Mouse (Mus musculus) kidney, embryonic 14.5 days (tissue): ENCODE measurements around the gene Apbb2. TPM values are rescaled to one million over a fixed set of nuclear protein-coding genes. Genes with fewer than 3 reads are reported as not detected.

ENCODE experiments used
- ATAC-seq: fragments of 200-750 bp; cut with Nextera tagmentation; 2 replicates; pipeline ENCODE4 v1.8.0; 2017; ENCODE audit warnings: moderate number of reproducible peaks, mild to moderate bottlenecking, moderate TSS enrichment, moderate library complexity; ENCODE audit not compliant: low FRiP score, low TSS enrichment
- H3K27ac ChIP-seq: fragments of 300-500 bp; sonication (generic); 2 replicates; pipeline ENCODE4 v1.5.1; 2014; ENCODE audit warnings: low read depth, mild to moderate bottlenecking, low read length, moderate library complexity, mixed read lengths
- H3K27me3 ChIP-seq: fragments of 300-500 bp; sonication (generic); 2 replicates; pipeline ENCODE4 v1.6.1; 2014; ENCODE audit warnings: mild to moderate bottlenecking, low read length; ENCODE audit not compliant: control insufficient read depth, insufficient read depth
- H3K36me3 ChIP-seq: fragments of 300-500 bp; sonication (generic); 2 replicates; pipeline ENCODE4 v1.6.1; 2014; ENCODE audit warnings: low read length, mixed read lengths; ENCODE audit not compliant: control insufficient read depth, insufficient read depth
- H3K4me1 ChIP-seq: fragments of 300-500 bp; sonication (generic); 2 replicates; pipeline ENCODE4 v1.6.1; 2014; ENCODE audit warnings: low read length, mixed read lengths; ENCODE audit not compliant: control insufficient read depth, insufficient read depth
- H3K4me2 ChIP-seq: fragments of 300-500 bp; sonication (generic); replicated peaks from 2 replicates; pipeline ENCODE4 v1.6.1; 2014; ENCODE audit warnings: low read depth, mild to moderate bottlenecking, low read length
- H3K4me3 ChIP-seq: fragments of 300-500 bp; sonication (generic); 2 replicates; pipeline ENCODE4 v1.5.1; 2014; ENCODE audit warnings: mild to moderate bottlenecking, low read length
- H3K9ac ChIP-seq: fragments of 300-500 bp; sonication (generic); 2 replicates; pipeline ENCODE4 v1.6.1; 2014; ENCODE audit warnings: low read depth, mild to moderate bottlenecking, low read length, moderate library complexity
- H3K9me3 ChIP-seq: fragments of 300-500 bp; sonication (generic); 2 replicates; pipeline ENCODE4 v1.6.1; 2016; ENCODE audit warnings: low read length; ENCODE audit not compliant: control insufficient read depth
- WGBS: fragments of 180-500 bp; shearing (Covaris S2); extraction: QIAGEN DNeasy Blood & Tissue Kit; methylation state at CpG from one replicate; pipeline ENCODE4 v1.1.7; 2014; 5-methylcytosine and 5-hydroxymethylcytosine counted together
- polyA plus RNA-seq: library from polyadenylated mRNA; unstranded; fragments of >200 nt; fragmentation: Nextera tagmentation; extraction: Ambion mirVana; gene quantifications from 2 replicates; pipeline ENCODE4 v1.2.1, GENCODE M21; 2014

The Apbb2 gene
- polyA plus RNA-seq: 39.3 and 55.9 TPM in 2 replicates

DNA sequence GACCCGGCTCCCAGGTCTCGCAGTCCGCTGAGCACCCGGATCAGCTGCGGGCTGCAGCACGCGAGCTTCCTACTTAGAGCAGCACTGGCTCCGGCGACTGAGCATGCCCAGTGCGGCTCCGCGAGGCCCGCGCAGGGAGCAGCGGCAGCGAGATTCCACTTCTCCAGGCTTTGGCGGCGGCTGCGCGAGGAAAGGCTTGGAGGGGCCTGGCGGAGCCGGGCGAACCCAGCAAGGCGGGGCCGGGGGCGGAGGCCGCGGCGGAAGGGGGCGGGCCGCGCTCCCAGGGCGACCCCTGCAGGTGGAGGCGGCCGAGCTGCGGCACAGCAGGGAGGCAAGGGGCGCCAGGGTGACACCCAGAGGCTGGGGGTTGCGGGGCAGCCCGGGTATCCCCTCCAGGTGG lies at the start of gene Apbb2:
Apbb2 (minus strand) TSS at position 188 of the 400 bp plus-strand sequence.
- Histone ChIP-seq H3K4me1 (peaks cover 28% of the 10 kb centered on the region), H3K27ac (peak within 1 kb of the TSS; percentile 97), H3K9me3 (no peaks in the 10 kb centered on the region), H3K36me3 (no peaks in the 10 kb centered on the region), H3K9ac (peak within 1 kb of the TSS; percentile 95), H3K4me2 (peak within 1 kb of the TSS; percentile 85), H3K4me3 (peak within 1 kb of the TSS; percentile 91), H3K27me3 (no peaks in the 10 kb centered on the region)
- ATAC-seq: peak; percentile 94
- under 1% methylated on average over 38 of the region's 39 CpGs for WGBS

DNA sequence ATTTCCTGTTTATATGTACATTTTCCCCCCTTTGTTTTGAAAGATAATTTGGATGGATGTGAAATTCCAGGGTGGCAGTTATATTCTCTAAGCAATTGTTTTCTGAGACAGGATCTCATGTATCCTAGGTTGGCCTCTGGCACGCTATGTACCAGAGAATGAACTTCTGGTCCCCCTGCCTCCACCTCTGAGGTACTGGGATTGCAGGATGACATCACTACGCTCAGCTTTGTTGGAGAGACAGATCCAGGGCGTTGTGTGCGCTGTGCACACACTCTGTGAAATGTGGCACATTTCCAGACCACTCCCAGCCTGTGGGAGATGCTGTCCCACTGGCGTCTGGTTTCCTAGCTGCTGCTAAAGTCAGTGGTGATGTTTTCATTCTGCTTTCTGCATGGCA lies 35.6 kb upstream of the Apbb2 start:
- H3K9me3 ChIP-seq: no peaks in the 10 kb centered on the region
- ATAC-seq: peak; percentile 69
- H3K4me2 ChIP-seq: no peak overlapping the region
- no peaks in the 10 kb centered on the region for H3K36me3 ChIP-seq
- H3K4me1 ChIP-seq: 0 out of 2 replicates have a peak, but pooled peaks cover 6% of the 10 kb centered on the region
- no peaks in the 10 kb centered on the region for H3K27me3 ChIP-seq
- 39% methylated on average over 5 of the region's 5 CpGs for WGBS
- H3K4me3 ChIP-seq: no peak overlapping the region
- peak overlapping the region; percentile 19; the same call in 1 of the 2 replicates for H3K27ac ChIP-seq
- no peak overlapping the region for H3K9ac ChIP-seq

DNA sequence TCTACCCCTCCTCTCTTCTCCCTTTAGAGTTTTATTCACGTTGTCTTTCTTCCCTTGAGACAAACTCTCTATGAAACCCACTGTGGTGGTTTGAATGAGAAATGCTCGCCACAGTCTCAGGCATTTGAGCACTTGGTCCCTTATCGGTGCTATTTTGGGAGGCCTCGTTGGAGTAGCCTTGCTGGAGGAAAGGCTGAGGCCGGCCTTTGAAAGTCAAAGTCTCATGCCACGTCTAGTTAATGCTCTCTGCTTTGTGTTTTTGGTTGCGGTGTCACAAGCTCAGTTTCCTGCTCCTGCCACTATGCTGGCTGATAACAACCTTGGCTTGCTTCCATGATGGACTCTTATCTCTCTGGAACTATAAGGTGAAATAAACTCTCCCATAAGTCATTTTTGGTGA lies 28.9 kb upstream of the Apbb2 start:
- H3K4me2 ChIP-seq: no peak overlapping the region
- no peaks in the 10 kb centered on the region for H3K9me3 ChIP-seq
- H3K4me3 ChIP-seq: no peak overlapping the region
- no peaks in the 10 kb centered on the region for H3K27me3 ChIP-seq
- no peaks in the 10 kb centered on the region for H3K4me1 ChIP-seq
- no peaks in the 10 kb centered on the region for H3K36me3 ChIP-seq
- H3K27ac ChIP-seq: no peak overlapping the region
- H3K9ac ChIP-seq: no peak overlapping the region
- 63% methylated on average over 7 of the region's 7 CpGs for WGBS
- no peak for ATAC-seq

DNA sequence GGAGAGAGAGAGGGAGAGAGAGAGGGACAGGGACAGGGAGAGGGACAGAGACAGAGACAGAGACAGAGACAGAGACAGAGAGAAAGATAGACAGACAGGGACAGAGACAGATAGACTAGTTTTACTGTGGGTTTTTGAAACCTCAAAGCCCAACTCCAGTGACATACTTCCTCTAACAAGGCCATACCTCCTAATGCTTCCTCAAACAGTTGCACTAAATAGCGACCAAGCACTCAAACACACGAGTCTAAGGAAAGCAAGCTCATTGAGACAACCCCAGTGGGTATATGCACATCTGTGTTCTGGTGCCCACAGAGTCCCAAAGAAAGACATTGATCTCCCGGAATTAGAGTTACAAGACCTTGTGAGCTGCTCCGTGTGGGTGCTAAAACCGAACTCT lies 24.7 kb upstream of the Apbb2 start:
- ATAC-seq: no peak
- Histone ChIP-seq H3K9me3 (no peaks in the 10 kb centered on the region), H3K4me1 (no peaks in the 10 kb centered on the region), H3K9ac (no peak overlapping the region), H3K4me3 (no peak overlapping the region), H3K27ac (no peak overlapping the region), H3K27me3 (no peaks in the 10 kb centered on the region), H3K36me3 (no peaks in the 10 kb centered on the region), H3K4me2 (no peak overlapping the region)
- 86% methylated on average over 5 of the region's 5 CpGs for WGBS

DNA sequence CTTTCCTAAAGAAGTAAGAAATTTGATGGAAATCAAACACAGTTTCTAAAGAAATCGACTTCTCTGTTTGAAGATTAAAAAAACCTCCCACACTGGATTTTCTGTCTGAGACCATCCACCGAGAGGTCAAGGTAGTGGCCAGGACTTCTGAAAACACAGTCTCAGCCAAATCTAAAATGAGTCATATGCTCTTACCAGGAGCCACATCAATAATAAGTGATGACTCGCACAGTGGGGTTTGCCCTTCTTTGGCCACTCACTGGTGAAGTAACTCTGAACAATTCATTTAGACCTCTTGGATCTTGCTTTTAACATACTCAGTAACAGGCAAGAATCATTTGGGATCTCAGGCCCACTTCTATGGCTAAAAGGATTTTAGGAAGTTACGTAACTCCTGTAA lies 23.6 kb upstream of the Apbb2 start:
- Histone ChIP-seq H3K4me3 (no peak overlapping the region), H3K27me3 (no peaks in the 10 kb centered on the region), H3K36me3 (no peaks in the 10 kb centered on the region), H3K9me3 (no peaks in the 10 kb centered on the region), H3K27ac (no peak overlapping the region), H3K4me1 (no peaks in the 10 kb centered on the region), H3K4me2 (no peak overlapping the region), H3K9ac (no peak overlapping the region)
- ATAC-seq: no peak
- WGBS: 92% methylated on average over 4 of the region's 4 CpGs

DNA sequence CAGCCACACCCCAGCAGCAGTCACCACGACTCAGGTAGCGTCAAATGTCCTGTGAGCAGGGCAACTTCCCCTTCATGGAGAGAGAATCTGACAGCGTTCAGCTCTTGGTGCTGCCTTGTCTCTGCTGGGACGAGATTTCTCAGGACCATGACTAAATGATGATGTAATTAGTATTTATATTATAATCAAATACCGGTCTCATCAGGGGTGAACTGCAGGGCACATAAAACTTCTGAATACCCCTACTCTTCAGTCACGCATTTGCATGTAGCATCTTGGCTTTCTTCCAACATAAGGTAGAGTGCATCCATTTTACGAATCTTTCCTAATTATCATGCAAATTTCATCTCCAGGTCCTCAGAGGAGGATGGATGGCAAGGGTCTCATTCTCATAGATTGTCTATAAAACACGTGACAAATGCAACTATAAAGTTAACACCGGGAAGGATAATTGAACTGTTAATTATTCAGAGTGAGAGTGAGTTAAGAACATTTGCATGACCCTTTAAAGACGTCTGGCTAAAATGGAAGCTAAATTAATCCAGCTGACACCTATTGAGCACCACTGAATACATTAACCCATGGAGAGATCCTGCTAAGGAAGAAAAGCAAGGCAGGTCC lies 17.0 kb upstream of the Apbb2 start:
- no peak overlapping the region for H3K4me3 ChIP-seq
- no peak for ATAC-seq
- H3K4me2 ChIP-seq: no peak overlapping the region
- no peaks in the 10 kb centered on the region for H3K9me3 ChIP-seq
- 69% methylated on average over 10 of the region's 10 CpGs for WGBS
- H3K36me3 ChIP-seq: no peaks in the 10 kb centered on the region
- H3K27ac ChIP-seq: no peak overlapping the region
- H3K4me1 ChIP-seq: no peaks in the 10 kb centered on the region
- H3K27me3 ChIP-seq: no peaks in the 10 kb centered on the region
- H3K9ac ChIP-seq: no peak overlapping the region

DNA sequence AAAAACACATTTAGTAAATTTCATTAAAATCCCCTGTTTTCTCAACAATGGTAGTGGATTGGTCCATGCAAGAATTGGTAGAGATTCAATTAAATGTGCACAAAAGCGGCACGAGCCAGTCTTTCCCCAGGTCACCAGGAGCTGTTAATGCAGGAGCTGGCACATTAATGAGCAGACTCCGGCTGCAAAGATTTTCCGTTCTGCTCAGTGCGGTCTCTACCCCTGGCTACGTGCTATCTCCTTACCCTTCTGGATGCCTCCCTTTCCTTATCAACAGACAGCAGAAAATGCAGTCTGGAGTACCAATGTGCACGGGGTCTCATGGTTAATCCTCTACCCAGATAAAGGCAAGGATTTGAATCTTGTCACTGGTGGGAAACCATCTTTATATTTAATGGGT lies 9.2 kb upstream of the Apbb2 start:
- Histone ChIP-seq H3K9ac (no peak overlapping the region), H3K4me3 (no peak overlapping the region), H3K27ac (no peak overlapping the region), H3K9me3 (no peaks in the 10 kb centered on the region), H3K4me1 (0 out of 2 replicates have a peak, but pooled peaks cover 3% of the 10 kb centered on the region), H3K27me3 (no peaks in the 10 kb centered on the region), H3K36me3 (no peaks in the 10 kb centered on the region), H3K4me2 (no peak overlapping the region)
- ATAC-seq: no peak
- WGBS: 62% methylated on average over 7 of the region's 7 CpGs

DNA sequence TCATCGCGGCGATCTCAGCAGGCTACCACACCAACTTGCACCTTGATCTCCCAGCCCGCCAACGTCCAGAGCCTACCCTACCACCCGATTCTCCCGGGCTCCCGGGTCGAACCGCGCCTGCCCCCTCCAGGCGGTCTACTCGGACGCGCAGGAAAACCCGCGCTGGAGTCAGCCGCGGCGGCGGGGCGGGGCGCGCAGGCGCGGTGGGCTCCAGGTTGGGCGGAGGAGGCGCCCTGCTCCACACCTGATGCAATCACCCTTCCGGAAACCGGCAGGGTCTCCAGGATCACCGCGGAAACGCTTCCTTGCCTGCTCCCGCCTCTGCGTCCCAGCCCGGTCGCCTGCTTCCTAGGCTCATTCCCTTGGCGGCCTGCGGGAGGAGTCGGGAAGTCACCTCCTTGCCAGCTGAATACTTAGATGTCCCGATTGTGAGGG lies 1.6 kb upstream of the Apbb2 start:
- peak overlapping the region; percentile 54 for H3K4me3 ChIP-seq
- H3K27ac ChIP-seq: peak overlapping the region; percentile 48
- ATAC-seq: peak; percentile 74
- H3K4me1 ChIP-seq: peaks cover 12% of the 10 kb centered on the region
- no peaks in the 10 kb centered on the region for H3K27me3 ChIP-seq
- under 1% methylated on average over 38 of the region's 41 CpGs for WGBS
- no peaks in the 10 kb centered on the region for H3K9me3 ChIP-seq
- peak overlapping the region; percentile 55 for H3K9ac ChIP-seq
- no peaks in the 10 kb centered on the region for H3K36me3 ChIP-seq
- peak overlapping the region; percentile 65 for H3K4me2 ChIP-seq

DNA sequence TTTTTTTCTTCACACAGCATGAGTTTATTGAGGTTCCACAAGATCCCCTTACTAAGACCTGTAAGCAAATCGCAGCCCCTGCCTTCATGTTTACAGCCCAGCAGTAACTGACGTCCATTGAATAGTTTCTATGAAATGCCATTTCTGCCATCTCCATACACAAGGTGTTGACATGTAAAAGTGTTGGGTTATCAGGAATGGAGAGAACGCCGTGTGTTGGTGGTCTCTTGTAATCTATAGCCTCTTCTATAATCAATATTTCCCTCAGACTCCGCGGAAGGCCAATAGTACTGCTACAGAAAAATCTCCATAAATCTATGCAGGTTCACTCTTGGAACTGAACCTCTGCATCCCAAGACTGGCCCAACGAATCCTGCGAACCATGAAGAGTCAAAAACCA lies 1.1 kb upstream of the Apbb2 start:
- no peaks in the 10 kb centered on the region for H3K36me3 ChIP-seq
- peak overlapping the region; percentile 55 for H3K9ac ChIP-seq
- H3K27me3 ChIP-seq: no peaks in the 10 kb centered on the region
- peak overlapping the region; percentile 65 for H3K4me2 ChIP-seq
- H3K27ac ChIP-seq: peak overlapping the region; percentile 48
- ATAC-seq: no peak
- 48% methylated on average over 8 of the region's 8 CpGs for WGBS
- peaks cover 17% of the 10 kb centered on the region for H3K4me1 ChIP-seq
- H3K9me3 ChIP-seq: no peaks in the 10 kb centered on the region
- peak overlapping the region; percentile 54 for H3K4me3 ChIP-seq
